Mouse (Mus musculus): ENCODE data around the gene Gm36028.

The Gm36028 gene

DNA sequence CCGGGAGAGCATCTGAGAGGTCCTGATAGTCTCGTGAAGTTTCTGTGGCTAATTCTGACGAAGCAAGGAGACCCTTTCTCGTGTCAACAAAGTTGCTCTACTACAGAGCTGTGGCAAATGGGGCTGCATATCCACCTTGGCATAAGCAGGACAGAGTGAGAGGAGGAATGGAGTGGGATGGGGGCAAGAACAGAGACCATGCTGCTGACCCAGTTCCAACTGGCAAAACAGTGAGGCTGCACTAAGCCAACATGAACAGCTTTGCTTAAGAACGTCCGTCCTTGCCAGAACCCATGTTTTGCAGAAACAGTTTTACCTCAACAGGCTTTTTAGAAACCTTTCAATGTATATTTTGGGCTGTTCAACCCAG lies 51.3 kb downstream of the Gm36028 start:
- no peak for DNase-seq (ENCODE audit: low spot score in 2 of 2)

DNA sequence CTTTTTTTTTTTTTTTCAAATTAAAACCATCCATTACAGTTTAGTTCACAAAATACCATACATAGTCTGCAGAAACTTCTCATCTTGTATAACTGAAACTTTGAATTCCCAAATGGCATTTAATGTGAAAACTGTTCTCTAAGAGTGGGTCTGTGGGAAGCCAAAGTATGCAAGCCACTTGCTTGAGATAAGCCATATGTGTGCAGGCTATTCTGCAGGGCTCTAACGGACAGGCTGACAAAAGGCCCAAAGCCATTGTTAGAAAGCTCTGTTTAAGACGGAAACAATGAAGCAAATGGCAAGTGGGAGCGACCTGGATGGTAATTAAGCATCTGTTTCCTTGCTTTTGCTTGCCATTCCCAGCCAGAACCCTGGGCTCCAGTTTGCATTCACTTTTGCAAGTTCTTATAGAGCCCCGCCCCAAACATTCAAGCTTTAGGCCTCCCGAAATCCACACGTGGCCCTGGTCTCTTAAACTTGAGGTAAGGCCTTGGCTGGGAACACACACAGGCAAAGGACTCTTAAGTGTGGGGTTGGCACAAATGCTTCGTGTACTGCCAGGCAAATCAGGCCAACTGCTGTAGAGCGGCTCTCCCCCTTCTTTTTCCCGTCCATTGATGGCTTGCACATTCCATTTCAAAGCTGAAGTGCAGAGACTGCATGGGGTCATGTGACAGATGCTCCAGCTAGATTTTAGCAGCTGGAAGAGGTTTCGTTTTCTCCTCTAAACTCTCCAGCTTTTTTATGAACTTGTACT lies 51.9 kb downstream of the Gm36028 start:
- DNase-seq (ENCODE audit: low spot score in 2 of 2), result no peak

DNA sequence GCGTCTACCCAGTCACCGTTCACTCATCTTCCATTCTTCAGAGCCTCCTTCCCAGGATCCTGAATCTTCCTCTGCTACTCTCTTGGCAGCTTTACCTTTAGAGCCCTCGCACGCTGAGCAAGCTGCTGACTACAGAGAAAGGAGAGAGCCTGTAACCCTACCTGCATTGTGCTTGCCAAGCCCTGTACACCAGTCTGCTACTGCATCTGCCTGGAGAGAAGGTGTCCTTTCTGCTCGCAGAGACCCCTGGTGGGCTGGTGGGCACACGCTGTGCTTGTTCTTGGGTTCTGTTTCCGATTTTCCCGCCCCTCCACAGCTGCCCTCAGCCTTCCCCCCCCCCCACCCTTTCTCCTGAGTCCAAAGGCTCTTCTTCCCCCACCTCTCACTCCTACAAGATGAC lies 53.7 kb downstream of the Gm36028 start:
- DNase-seq (ENCODE audit: low spot score in 2 of 2), result no peak

DNA sequence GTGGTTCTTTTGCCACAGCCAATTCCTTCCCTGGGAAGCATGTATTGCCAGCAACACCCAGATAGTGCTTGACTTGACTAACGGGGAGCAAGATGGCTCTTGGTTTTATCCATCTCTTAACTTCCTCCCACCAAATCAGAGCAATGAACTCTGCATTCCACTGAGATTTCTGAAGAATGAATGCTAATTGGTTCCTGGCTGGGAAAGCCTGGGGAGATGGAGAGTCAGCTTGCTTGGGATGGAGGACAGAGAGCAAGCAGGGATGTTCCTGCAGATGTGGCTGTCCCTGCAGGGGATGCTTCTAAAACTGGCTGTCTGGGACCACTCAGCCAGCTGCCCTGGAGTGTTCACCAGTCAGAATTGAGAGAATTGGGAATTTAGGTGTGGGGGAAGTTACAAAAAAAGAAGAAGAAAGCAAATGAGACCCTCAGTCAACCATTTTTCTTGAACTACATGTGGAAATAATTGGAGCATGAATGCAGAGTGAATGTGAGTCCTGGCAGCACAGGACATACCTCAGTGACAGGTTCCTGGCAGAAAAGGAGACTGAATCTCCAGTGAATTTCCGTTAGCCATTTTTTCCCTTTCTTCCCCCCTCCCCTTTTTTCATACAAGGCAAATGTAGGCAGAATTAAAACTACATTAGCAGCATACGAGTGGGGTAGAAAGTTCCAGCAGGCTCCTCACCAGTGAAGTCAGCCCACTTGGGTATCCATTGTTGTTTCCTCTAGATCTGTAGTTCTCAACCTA lies 55.0 kb downstream of the Gm36028 start:
- no peak for DNase-seq (ENCODE audit: low spot score in 2 of 2)

DNA sequence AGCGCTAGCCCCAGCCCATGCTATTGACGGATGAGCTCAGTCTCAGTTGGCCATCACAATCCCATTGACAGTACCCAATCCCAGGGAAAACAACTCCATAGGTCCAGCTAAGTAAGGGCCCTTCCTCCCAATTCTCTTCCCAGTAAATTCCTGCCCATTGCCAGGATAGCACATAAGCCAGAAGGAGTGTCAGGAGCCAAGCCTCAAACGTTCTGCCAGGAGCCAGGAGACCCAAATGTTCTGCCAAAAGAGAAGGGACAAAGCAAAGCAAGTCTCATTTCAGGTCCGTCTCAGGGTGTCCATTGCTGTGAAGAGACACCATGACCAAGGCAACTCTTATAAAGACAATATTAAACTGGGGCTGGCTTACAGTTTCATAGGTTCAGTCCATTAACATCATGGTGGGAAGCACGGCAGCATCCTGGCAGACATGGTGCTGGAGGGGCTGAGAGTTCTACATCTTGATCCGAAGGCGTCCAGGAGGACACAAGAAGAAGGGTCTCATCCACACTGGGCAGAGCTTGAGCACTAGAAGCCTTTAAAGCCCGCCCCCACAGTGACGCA lies 57.5 kb downstream of the Gm36028 start:
- DNase-seq (ENCODE audit: low spot score in 2 of 2), result no peak

DNA sequence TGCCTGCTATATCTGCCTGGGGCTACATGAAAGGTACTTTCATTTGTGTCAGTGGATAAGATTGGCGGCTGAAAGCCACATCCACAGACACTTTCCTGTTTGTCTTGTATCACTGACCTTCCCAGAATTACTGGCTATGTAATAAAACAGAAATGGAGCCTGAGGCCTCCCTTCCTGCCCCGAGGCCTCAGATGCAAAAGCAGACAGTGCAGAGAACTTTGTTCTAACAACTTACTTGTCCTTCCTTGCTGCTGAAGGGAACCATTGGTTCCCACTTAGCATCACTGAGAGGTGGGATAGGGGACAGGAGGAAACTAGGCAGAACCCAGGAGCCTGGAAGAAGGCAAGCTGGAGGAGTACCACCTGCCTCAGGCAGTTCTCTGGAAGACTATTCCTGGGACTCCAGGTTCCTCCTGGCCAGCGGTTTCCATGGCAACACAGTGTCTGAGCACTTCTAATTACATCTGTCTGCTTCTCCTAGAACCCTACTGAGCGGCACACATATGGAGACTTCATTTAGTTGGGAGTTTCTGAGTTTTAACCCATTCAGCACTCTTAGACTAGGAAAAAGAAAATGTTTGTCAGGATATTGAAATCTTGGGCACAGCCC lies 58.2 kb downstream of the Gm36028 start:
- DNase-seq (ENCODE audit: low spot score in 2 of 2), result no peak

DNA sequence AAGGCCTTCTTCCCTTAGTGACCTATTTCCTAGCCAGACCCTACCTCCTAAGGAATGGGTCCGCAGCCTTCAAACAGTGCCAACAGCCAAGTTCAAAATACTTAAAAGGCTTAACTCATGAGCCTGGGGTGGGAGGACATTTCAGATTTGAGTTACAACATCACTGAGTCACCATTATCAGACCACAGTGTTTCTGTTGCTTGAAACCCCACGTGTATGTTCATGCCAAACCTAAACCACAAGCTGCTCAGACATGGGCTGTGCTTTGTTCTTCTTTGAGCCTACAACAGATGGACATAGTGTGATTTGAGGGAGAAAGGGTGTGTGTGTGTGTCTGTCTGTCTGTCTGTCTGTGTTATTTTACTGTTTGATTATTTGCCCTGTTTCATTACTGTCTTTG lies 59.8 kb downstream of the Gm36028 start:
- DNase-seq (ENCODE audit: low spot score in 2 of 2), result no peak

Data from urinary bladder, postnatal 4 days (tissue).